Mouse (Mus musculus) olfactory bulb, adult 2 months (tissue): ENCODE data around the gene Tfeb. TPM values are rescaled to one million over a fixed set of nuclear protein-coding genes. Genes with fewer than 3 reads are reported as not detected.

Experiments used
- H3K27ac ChIP-seq: fragments of 200-500 bp; 2 replicates; pipeline ENCODE4 v1.5.1; 2012; ENCODE audit warnings: low read depth, low read length; ENCODE audit not compliant: insufficient read depth
- H3K4me1 ChIP-seq: fragments of 200-500 bp; 2 replicates; pipeline ENCODE4 v1.6.1; 2012; ENCODE audit warnings: low read length; ENCODE audit not compliant: control insufficient read depth, insufficient read depth
- H3K4me3 ChIP-seq: fragments of 200-500 bp; 2 replicates; pipeline ENCODE4 v1.5.1; 2012; ENCODE audit warnings: mild to moderate bottlenecking, low read depth, low read length, moderate library complexity; ENCODE audit not compliant: insufficient read depth
- CTCF ChIP-seq: fragments of 200-500 bp; IDR thresholded peaks from 2 replicates; pipeline ENCODE4 v1.5.1; 2012; ENCODE audit warnings: low read depth, mild to moderate bottlenecking, low read length, moderate library complexity; ENCODE audit not compliant: insufficient read depth
- POLR2A ChIP-seq: fragments of 200-500 bp; IDR thresholded peaks from 2 replicates; pipeline ENCODE4 v1.6.1; 2012; ENCODE audit warnings: mild to moderate bottlenecking, low read depth, low read length, moderate library complexity; ENCODE audit not compliant: insufficient read depth
- WGBS: fragments of 180-500 bp; shearing (Covaris S2); methylation state at CpG from one replicate; pipeline ENCODE4 v1.1.7; 2018; 5-methylcytosine and 5-hydroxymethylcytosine counted together
- polyA plus RNA-seq: library from polyadenylated mRNA; stranded (reverse); fragments of >200 nt; gene quantifications from 2 replicates; pipeline ENCODE4 v1.2.4, GENCODE M21; 2012; ENCODE audit warnings: low replicate concordance; ENCODE audit not compliant: missing spikeins, insufficient read depth, insufficient read length

The Tfeb gene
- polyA plus RNA-seq, 1 experiment: not detected

DNA sequence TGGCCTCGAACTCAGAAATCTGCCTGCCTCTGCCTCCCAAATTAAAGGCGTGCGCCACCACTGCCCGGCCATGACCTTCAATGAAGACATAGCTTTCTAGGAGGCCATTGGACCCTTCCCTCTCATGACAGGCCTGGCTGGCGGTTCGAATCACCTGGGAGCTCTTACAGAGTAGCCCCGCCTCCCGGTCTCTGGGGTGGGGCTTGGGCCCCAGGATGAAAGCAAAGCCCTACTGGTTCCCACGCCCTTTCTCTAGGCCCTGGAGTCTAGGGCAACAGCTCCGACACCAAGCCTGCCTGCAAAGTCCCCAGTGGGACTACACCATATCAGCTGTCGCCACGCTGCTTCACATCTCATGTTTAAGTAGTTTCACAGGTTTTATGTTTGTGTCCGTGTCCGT, 7.3 kb downstream of the Tfeb start:
- WGBS: 95% methylated on average over 14 of the region's 14 CpGs
- peaks cover 9% of the 10 kb centered on the region for H3K4me1 ChIP-seq
- H3K4me3 ChIP-seq: no peak overlapping the region
- H3K27ac ChIP-seq: no peak overlapping the region
- no peak for TF ChIP-seq POLR2A
- TF ChIP-seq CTCF: no peak

DNA sequence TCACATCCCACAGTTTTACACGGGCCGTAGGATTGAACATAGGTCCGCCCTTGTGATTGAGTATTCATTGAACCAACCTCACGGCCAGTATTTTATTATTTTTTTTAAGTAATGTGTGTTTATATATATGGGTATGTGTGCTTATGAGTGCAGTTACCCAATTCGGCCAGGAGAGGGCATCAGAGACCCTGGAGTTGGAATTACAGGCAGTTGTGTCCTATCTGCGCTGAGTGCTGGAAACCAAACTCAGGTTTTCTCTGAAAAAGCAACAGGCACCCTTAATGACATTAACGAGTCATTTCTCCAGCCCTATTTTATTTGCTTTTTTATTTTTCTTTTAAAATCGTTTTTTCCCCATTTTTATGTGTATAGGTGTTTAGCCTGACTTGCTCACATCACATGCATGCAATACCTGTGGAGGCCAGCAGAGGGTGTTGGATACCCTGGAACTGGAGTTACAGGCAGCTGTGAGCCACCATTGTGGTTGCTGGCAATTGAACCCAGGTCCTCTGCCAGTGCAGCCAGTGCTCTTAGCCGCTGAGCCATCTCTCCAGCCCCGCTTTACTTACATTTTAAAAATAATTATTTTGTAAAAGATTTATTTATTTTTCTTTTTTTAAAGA, 8.0 kb downstream of the Tfeb start:
- Histone ChIP-seq H3K4me3 (no peak overlapping the region), H3K4me1 (peaks cover 8% of the 10 kb centered on the region; the same call in 1 of the 2 replicates), H3K27ac (no peak overlapping the region)
- TF ChIP-seq POLR2A (no peak), CTCF (no peak)
- WGBS: 92% methylated on average over 10 of the region's 10 CpGs

DNA sequence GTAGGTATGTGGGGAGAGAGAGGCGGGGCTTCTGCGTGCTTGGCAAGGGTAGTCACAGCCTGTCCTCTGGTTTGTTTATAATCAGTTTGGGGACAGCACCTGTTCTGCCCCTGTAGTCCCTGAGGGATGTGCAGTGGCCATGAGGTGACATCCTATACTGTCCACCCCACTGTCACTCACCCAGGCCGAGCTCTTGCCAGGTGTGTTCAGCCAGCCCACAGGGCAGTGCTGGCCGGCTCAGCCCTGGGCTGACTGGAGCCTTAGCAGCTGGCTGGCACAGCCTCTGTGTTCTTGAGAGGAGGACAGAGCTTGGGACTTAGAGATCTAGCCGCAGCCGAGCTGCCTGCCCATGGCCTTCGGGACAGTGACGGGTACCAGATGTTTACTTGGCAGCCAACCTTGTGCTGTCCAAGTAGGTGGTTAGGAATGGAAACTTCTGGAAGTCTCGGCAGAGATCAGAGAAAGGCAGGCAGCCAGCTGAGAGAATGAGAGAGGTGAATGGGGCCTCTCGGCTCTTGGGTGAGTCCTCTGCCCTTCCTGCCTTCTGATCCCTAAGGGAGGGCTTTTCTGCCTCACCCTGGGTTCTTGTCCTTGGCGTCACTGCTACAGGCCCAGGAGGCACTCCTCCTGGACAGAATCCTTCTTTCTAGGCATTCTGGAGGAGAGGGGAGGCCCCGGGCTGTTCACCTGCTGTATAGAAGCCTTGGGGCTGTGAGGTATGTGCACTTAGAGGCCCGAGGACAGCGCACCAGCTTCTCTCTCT, 12.1 kb downstream of the Tfeb start:
- Histone ChIP-seq H3K27ac (no peak overlapping the region), H3K4me3 (no peak overlapping the region), H3K4me1 (peaks cover 8% of the 10 kb centered on the region; the same call in 1 of the 2 replicates)
- WGBS: 72% methylated on average over 14 of the region's 14 CpGs
- TF ChIP-seq POLR2A (no peak), CTCF (no peak)

GRCm38 (mm10) chr17:47749626-47750025, 12.8 kb downstream of the Tfeb start:
- Histone ChIP-seq H3K4me3 (no peak overlapping the region), H3K27ac (no peak overlapping the region), H3K4me1 (peaks cover 8% of the 10 kb centered on the region; the same call in 1 of the 2 replicates)
- TF ChIP-seq CTCF (no peak), POLR2A (no peak)
- WGBS: 76% methylated on average over 3 of the region's 3 CpGs

- Histone ChIP-seq H3K27ac (no peak overlapping the region), H3K4me3 (no peak overlapping the region), H3K4me1 (peaks cover 8% of the 10 kb centered on the region; the same call in 1 of the 2 replicates)
- 82% methylated on average over 6 of the region's 6 CpGs for WGBS
- TF ChIP-seq POLR2A (no peak), CTCF (no peak)
These were observed 13.3 kb downstream of the Tfeb start for GRCm38 (mm10) chr17:47750101-47750500.

GRCm38 (mm10) chr17:47751811-47752210, 15.0 kb downstream of the Tfeb start:
- 75% methylated on average over 5 of the region's 5 CpGs for WGBS
- no peak overlapping the region for H3K4me3 ChIP-seq
- no peak for TF ChIP-seq CTCF
- TF ChIP-seq POLR2A: no peak
- H3K4me1 ChIP-seq: peaks cover 12% of the 10 kb centered on the region; the same call in 1 of the 2 replicates
- H3K27ac ChIP-seq: no peak overlapping the region

- Histone ChIP-seq H3K4me3 (no peak overlapping the region), H3K4me1 (peaks cover 15% of the 10 kb centered on the region; the same call in 1 of the 2 replicates), H3K27ac (no peak overlapping the region)
- TF ChIP-seq CTCF (no peak), POLR2A (no peak)
- WGBS: 94% methylated on average over 8 of the region's 8 CpGs
These were observed 16.4 kb downstream of the Tfeb start for GRCm38 (mm10) chr17:47753130-47753775.

- 78% methylated on average over 13 of the region's 13 CpGs for WGBS
- peaks cover 15% of the 10 kb centered on the region for H3K4me1 ChIP-seq
- H3K27ac ChIP-seq: no peak overlapping the region
- H3K4me3 ChIP-seq: no peak overlapping the region
- TF ChIP-seq POLR2A (no peak), CTCF (no peak)
These were observed 17.4 kb downstream of the Tfeb start for GRCm38 (mm10) chr17:47754246-47754645.

- no peak for TF ChIP-seq POLR2A
- no peak for TF ChIP-seq CTCF
- Histone ChIP-seq H3K4me1 (peaks cover 23% of the 10 kb centered on the region), H3K4me3 (no peak overlapping the region), H3K27ac (no peak overlapping the region)
- WGBS: 57% methylated on average over 6 of the region's 6 CpGs
These were observed 19.5 kb downstream of the Tfeb start for GRCm38 (mm10) chr17:47756366-47756765.
